Mouse (Mus musculus) embryonic fibroblast, embryonic 13.5 days (primary cell): ENCODE data around the gene Pde10a.

ENCODE experiments used
- CTCF ChIP-seq: IDR thresholded peaks from 2 replicates; pipeline ENCODE4 v1.5.1; 2011; ENCODE audit warnings: mild to moderate bottlenecking, control low read depth, low read length, moderate library complexity, borderline replicate concordance; ENCODE audit not compliant: insufficient read depth
- POLR2A ChIP-seq: IDR thresholded peaks from 2 replicates; pipeline ENCODE4 v1.6.1; 2011; ENCODE audit warnings: low read depth, mild to moderate bottlenecking, control low read depth, low read length, moderate library complexity

DNA sequence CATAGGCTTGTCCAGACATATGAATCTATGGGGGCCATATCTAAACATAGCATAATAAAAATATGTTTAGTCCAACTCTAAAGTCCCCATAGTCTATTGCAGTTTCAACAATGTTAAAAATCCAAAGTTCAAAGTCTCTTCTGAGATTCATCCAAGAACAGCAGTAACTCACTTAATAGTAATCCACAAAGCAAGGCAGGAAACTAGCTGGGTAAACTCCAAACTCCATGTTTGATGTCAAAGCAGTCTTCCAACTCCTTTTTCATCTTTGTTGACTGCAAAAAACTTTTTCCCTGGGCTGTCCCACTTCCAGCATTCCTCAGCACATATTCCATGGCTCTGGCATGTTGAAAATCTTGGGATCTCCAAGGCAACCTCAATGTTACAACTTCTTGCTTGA, 182.8 kb downstream of the Pde10a start:
- no peak for TF ChIP-seq CTCF
- TF ChIP-seq POLR2A: no peak
